Mouse (Mus musculus) G1E (cell line): ENCODE results near the gene Mfsd4b1.

Experiments used
- CTCF ChIP-seq: IDR thresholded peaks from 2 replicates; pipeline ENCODE4 v1.5.1; 2012; ENCODE audit warnings: low read depth, low read length, inconsistent platforms, mixed read lengths
- GATA1 ChIP-seq: IDR thresholded peaks from 2 replicates; pipeline ENCODE4 v1.6.1; 2012; ENCODE audit warnings: borderline replicate concordance, low read length, inconsistent platforms, mixed read lengths
- GATA2 ChIP-seq: IDR thresholded peaks from 2 replicates; pipeline ENCODE4 v1.6.1; 2012; ENCODE audit warnings: low read depth, low read length, inconsistent platforms, borderline replicate concordance
- POLR2AphosphoS5 ChIP-seq: IDR thresholded peaks from 2 replicates; pipeline ENCODE4 v1.6.1; 2012; ENCODE audit warnings: low read depth, low read length, inconsistent platforms; ENCODE audit not compliant: insufficient replicate concordance
- TAL1 ChIP-seq: conservative IDR thresholded peaks from 2 replicates; pipeline ENCODE4 v1.6.1; 2012; ENCODE audit warnings: low read depth, low read length, inconsistent platforms, mixed read lengths

GRCm38 (mm10) chr10:39961906-39962305 lies 63.2 kb downstream of the Mfsd4b1 start:
- TF ChIP-seq CTCF (no peak), TAL1 (peak; percentile 20; the same call in 1 of the 2 replicates), GATA1 (no peak), POLR2AphosphoS5 (no peak), GATA2 (no peak)
